Mouse (Mus musculus) forebrain, embryonic 14.5 days (tissue): ENCODE results near the gene Vmn2r30. TPM values are rescaled to one million over a fixed set of nuclear protein-coding genes. Genes with fewer than 3 reads are reported as not detected.
"Not testable (repeated sequence)": the region's sequence is repeated elsewhere in the genome, so short reads cannot be mapped to it uniquely, and the experiment has no call there.

Source experiments
- ATAC-seq: fragments of 200-750 bp; cut with Nextera tagmentation; 2 replicates; pipeline ENCODE4 v1.8.0; 2017; ENCODE audit warnings: mild to moderate bottlenecking, moderate library complexity
- DNase-seq: peaks from one replicate; pipeline ENCODE4 v3.0.0-alpha.2; 2015; ENCODE audit warnings: low spot score
- H3K27ac ChIP-seq: fragments of 300-500 bp; sonication (generic); 2 replicates; pipeline ENCODE4 v1.5.1; 2014; ENCODE audit warnings: low read depth, mild to moderate bottlenecking, control low read depth, low read length, moderate library complexity
- H3K27me3 ChIP-seq: fragments of 300-500 bp; sonication (generic); replicated peaks from 2 replicates; pipeline ENCODE4 v1.6.1; 2014; ENCODE audit warnings: low read length, control low read depth, mixed read lengths; ENCODE audit not compliant: control insufficient read depth, insufficient read depth
- H3K36me3 ChIP-seq: fragments of 300-500 bp; sonication (generic); 2 replicates; pipeline ENCODE4 v1.6.1; 2014; ENCODE audit warnings: low read length, control low read depth; ENCODE audit not compliant: control insufficient read depth, insufficient read depth
- H3K4me1 ChIP-seq: fragments of 300-500 bp; sonication (generic); 2 replicates; pipeline ENCODE4 v1.6.1; 2014; ENCODE audit warnings: antibody characterized with exemption, low read length, control low read depth; ENCODE audit not compliant: control insufficient read depth, insufficient read depth
- H3K4me2 ChIP-seq: fragments of 300-500 bp; sonication (generic); 2 replicates; pipeline ENCODE4 v1.6.1; 2014; ENCODE audit warnings: mild to moderate bottlenecking, control low read depth, low read length
- H3K4me3 ChIP-seq: fragments of 300-500 bp; sonication (generic); 2 replicates; pipeline ENCODE4 v1.5.1; 2014; ENCODE audit warnings: low read depth, low read length, control low read depth
- H3K9ac ChIP-seq: fragments of 300-500 bp; sonication (generic); 2 replicates; pipeline ENCODE4 v1.6.1; 2014; ENCODE audit warnings: mild to moderate bottlenecking, low read length, control low read depth, moderate library complexity
- H3K9me3 ChIP-seq: fragments of 300-500 bp; sonication (generic); replicated peaks from 2 replicates; pipeline ENCODE4 v1.6.1; 2016; ENCODE audit warnings: low read length, control low read depth, mixed read lengths; ENCODE audit not compliant: control insufficient read depth
- WGBS: fragments of 180-500 bp; shearing (Covaris S2); extraction: QIAGEN DNeasy Blood & Tissue Kit; methylation state at CpG from one replicate; pipeline ENCODE4 v1.1.7; 2014; 5-methylcytosine and 5-hydroxymethylcytosine counted together
- microRNA-seq: library from miRNA; unstranded; fragments of <30 nt; microRNA quantifications from one replicate; pipeline ENCODE4, GENCODE M21; 2016
- polyA plus RNA-seq: library from polyadenylated mRNA; unstranded; fragments of >200 nt; fragmentation: Nextera tagmentation; extraction: Ambion mirVana; gene quantifications from 2 replicates; pipeline ENCODE4 v1.2.1, GENCODE M21; 2014

Vmn2r30 gene
- polyA plus RNA-seq, result not detected in 2 replicates

DNA sequence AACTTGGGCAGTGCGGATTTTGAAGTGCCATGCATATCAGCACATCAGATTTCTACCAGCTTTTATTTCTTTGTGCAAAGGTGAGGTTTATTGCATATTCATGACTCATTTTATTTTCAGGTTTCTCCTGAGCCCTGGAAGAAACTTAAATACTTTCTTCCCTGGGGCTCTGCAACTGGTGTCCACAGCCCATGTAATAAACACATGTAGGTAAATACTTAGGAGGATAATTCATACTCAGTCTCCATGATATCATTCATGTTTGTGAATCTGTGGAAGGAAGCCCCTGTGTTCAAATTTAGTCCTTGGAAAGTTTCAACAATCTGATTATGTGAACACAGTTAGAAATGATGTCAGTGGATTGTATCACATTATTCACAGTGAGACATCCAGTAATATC, at the start of gene Vmn2r30:
Gene Vmn2r30, minus strand, starts transcription at position 101 of the 400 bp plus-strand sequence.
- H3K4me3 ChIP-seq, ATAC-seq, H3K9me3 ChIP-seq, DNase-seq, H3K4me1 ChIP-seq, H3K9ac ChIP-seq, H3K27me3 ChIP-seq, H3K27ac ChIP-seq, H3K36me3 ChIP-seq, H3K4me2 ChIP-seq: not testable (repeated sequence)
- WGBS, result no CpG with 5 or more reads among the region's 1 CpGs

DNA sequence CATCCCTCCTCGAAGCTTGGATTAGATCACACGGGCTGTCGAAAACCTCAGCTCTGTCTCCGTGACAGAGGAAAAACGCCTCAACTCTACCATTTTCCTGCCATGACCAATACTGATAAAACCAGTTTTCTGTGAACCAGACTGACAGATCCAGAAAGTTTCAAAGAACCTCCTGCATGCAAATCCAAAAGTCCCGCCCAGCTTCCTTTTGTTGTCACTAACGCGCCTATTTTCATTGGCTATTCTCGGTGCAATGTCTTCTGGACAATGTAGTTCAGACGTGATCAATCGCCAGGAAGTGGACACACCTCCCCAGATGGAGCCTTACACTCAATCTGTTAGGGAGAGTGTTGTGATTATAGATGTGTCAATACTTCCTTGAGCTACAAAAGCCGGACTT, 37.0 kb upstream of the Vmn2r30 start, which contains the start of gene Gm45783:
Gene Gm45783, minus strand, starts transcription at position 143 of the 400 bp plus-strand sequence.
- H3K4me2 ChIP-seq, H3K27me3 ChIP-seq, H3K9me3 ChIP-seq, ATAC-seq, H3K36me3 ChIP-seq, DNase-seq, H3K9ac ChIP-seq, H3K4me1 ChIP-seq, H3K27ac ChIP-seq, H3K4me3 ChIP-seq: not testable (repeated sequence)
- 58% methylated on average over 12 of the region's 12 CpGs for WGBS

DNA sequence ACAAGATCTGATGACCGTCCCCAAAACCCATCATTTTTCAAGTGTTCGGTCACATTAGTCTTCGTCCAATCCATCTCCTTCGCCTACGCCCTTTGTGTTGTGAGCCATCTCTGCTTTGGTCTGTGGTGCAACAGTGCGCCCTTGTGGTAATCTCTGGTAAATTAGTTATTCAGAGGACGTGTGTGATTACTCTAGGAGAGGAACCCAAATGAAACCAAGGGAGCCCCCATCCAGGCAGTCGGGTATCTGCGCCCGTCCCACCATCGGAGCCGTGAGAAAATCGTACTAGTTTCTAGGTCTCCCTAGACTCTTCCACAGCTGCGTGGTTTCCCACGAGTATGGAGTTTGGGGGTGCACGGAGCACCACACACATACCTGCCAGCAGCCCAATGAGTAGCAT, 41.8 kb downstream of the Vmn2r30 start:
- Histone ChIP-seq H3K36me3 (peaks cover 52% of the 10 kb centered on the region), H3K27me3 (no peaks in the 10 kb centered on the region), H3K27ac (no peak overlapping the region)

DNA sequence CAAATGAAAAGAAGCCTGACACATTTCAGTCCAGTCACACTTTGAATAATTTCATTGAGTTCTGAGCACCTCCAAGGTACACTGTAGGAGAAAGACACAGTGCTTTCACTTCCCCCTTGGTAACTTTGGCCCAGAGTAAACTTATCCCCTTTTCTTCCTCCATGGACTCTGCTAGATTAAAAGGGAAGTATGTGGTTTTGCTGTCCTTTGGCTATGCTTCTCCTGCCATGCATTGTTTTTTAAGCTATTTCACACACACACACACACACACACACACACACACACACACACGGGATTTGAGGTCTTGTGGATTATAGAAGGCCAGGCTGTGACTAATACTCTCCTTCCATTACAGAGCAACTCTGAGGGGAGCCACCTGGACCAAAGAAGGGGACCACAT, 56.0 kb downstream of the Vmn2r30 start:
- H3K4me1 ChIP-seq, result no peaks in the 10 kb centered on the region
- 76% methylated on average over 1 of the region's 1 CpGs for whole genome bisulfite sequencing
- no peak for DNase-seq
- H3K27me3 ChIP-seq, result no peaks in the 10 kb centered on the region
- H3K4me2 ChIP-seq, result no peak overlapping the region
- ATAC-seq, result no peak
- no peak overlapping the region for H3K9ac ChIP-seq
- H3K4me3 ChIP-seq, result no peak overlapping the region
- no peak overlapping the region for H3K27ac ChIP-seq
- peaks cover 31% of the 10 kb centered on the region for H3K36me3 ChIP-seq
- H3K9me3 ChIP-seq, result 0 out of 2 replicates have a peak, but pooled peaks cover 2% of the 10 kb centered on the region

More for the DNA sequence above, 41.8 kb downstream of the Vmn2r30 start:
- 80% methylated on average over 16 of the region's 16 CpGs for WGBS
- H3K9ac ChIP-seq, result no peak overlapping the region
- H3K4me3 ChIP-seq, result no peak overlapping the region
- ATAC-seq (no peak), DNase-seq (peak; percentile 44)
- no peak overlapping the region for H3K4me2 ChIP-seq
- peaks cover 3% of the 10 kb centered on the region; the same call in 1 of the 2 replicates for H3K9me3 ChIP-seq
- H3K4me1 ChIP-seq, result no peaks in the 10 kb centered on the region

DNA sequence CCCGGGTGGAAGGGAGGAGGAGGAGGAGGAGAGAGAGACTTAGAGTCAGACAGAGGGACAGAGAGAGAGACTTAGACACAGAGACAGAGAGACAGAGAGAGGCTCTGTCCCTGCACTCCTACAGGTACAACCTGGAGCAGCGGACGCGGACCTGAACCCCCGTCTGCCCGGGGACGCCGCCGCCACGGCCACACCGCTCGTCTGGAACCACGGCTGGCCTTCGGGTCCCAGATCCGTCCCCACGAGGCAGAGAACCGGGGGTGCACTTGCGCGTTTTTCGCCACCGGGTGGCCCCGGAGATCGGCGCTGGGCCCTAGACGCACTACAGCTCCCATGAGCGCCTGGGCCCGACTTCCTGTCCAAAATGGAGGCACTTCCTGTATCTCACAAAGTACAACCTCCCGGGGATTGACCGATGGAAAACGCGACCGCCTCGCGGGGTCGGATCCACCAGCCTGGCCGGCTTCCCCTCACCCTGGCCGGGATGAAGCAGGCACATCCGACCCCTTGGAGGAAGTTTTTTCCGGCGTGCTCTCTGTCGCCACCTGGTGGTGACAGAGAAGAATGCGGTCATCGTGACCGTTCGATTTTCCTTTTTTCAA, 59.3 kb downstream of the Vmn2r30 start, which contains the start of gene Gm45844:
Gene Gm45844, minus strand, starts transcription at position 324 of the 602 bp plus-strand sequence.
- Histone ChIP-seq H3K36me3 (peaks cover 11% of the 10 kb centered on the region), H3K27ac (peak within 1 kb of the TSS; percentile 59), H3K4me2 (peak within 1 kb of the TSS; percentile 33; the same call in 1 of the 2 replicates), H3K9ac (peak within 1 kb of the TSS; percentile 35; the same call in 1 of the 2 replicates), H3K4me3 (peak within 1 kb of the TSS; percentile 32)
- WGBS, result 34% methylated on average over 45 of the region's 45 CpGs
- not testable (repeated sequence) for H3K9me3 ChIP-seq, H3K4me1 ChIP-seq, H3K27me3 ChIP-seq
- ATAC-seq (peak; percentile 99), DNase-seq (peak; percentile 71)

DNA sequence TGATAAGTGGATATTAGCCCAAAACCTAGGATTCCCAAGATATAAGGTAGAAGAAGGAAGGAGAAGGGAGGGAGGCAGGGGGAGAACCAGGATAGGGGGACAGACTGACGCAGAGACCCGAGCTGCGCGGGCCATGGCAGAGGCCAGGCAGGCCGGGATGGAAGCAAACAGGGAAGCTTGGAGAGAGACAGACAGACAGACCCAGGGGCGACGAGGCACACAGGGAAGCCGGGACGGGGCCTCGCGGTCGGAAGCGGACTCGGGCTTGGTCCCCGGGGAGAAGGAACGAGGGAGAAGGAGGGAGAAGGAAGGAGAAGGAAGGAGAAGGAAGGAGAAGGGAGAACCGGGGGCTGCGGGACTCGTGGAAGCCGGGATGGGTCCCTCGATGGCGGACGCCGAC, 59.9 kb downstream of the Vmn2r30 start:
- WGBS, result 38% methylated on average over 24 of the region's 24 CpGs
- Histone ChIP-seq H3K27ac (peak overlapping the region; percentile 59), H3K4me3 (peak overlapping the region; percentile 32), H3K4me2 (peak overlapping the region; percentile 33; the same call in 1 of the 2 replicates), H3K9ac (peak overlapping the region; percentile 35; the same call in 1 of the 2 replicates)
- not testable (repeated sequence) for H3K36me3 ChIP-seq, H3K9me3 ChIP-seq, H3K4me1 ChIP-seq, H3K27me3 ChIP-seq
- DNase-seq (peak; percentile 53), ATAC-seq (peak; percentile 70)

Small RNA genes within 50 kb of the gene (microRNA-seq; reads per million reads assigned to microRNA genes)
- 1.1 reads per million for gene Mir5620

Other genes starting within 250 kb of the Vmn2r30 start
- 32.9 and 35.5 TPM in 2 replicates for gene Zfp954, start 216.1 kb downstream of the Vmn2r30 start, polyA plus RNA-seq
- gene Zfp773, start 200.9 kb downstream of the Vmn2r30 start, polyA plus RNA-seq, result 11.3 and 13.7 TPM in 2 replicates
- gene Zfp418, start 166.3 kb downstream of the Vmn2r30 start, polyA plus RNA-seq, result 4.5 and 5.2 TPM in 2 replicates
- 10.4 and 10.5 TPM in 2 replicates for gene Zfp772, start 127.6 kb downstream of the Vmn2r30 start, polyA plus RNA-seq
- gene Vmn2r29, start 90.3 kb downstream of the Vmn2r30 start, polyA plus RNA-seq, result 0.52 and 0.93 TPM in 2 replicates
- gene Gm45844, start 59.3 kb downstream of the Vmn2r30 start, polyA plus RNA-seq, result 5.8 and 11.0 TPM in 2 replicates
- gene Clcn4, start 36.8 kb downstream of the Vmn2r30 start, polyA plus RNA-seq, result 104 and 142 TPM in 2 replicates
- not detected in 2 replicates for gene Gm45783, start 37.0 kb upstream of the Vmn2r30 start, polyA plus RNA-seq
- gene Vmn2r31, start 62.1 kb upstream of the Vmn2r30 start, polyA plus RNA-seq, result not detected in 2 replicates
- not detected in 2 replicates for gene Vmn2r32, start 142.4 kb upstream of the Vmn2r30 start, polyA plus RNA-seq
- not detected in 2 replicates for gene Vmn2r33, start 229.2 kb upstream of the Vmn2r30 start, polyA plus RNA-seq